Mouse (Mus musculus): ENCODE data around the gene Tbx18. TPM values are rescaled to one million over a fixed set of nuclear protein-coding genes. Genes with fewer than 3 reads are reported as not detected.

Gene Tbx18
- not detected for polyA plus RNA-seq (2015; fragmentation: Illumina TruSeq; extraction: RNeasy Lipid Tissue Mini Kit (QIAGEN cat#74804); ENCODE audit: insufficient read depth, low read depth, low replicate concordance)

GRCm38 (mm10) chr9:87730961-87731535 lies at the start of gene Tbx18:
Gene Tbx18 (minus strand): TSS chr9:87731260.

Measured in pancreas, adult 10 weeks (tissue).